Mouse (Mus musculus) limb, embryonic 13.5 days (tissue): ENCODE results near the gene Hlcs. TPM values are rescaled to one million over a fixed set of nuclear protein-coding genes. Genes with fewer than 3 reads are reported as not detected.
A peak's percentile ranks its signal among the peaks of the same experiment; 100 is the strongest.

Experiments used
- ATAC-seq: fragments of 200-750 bp; cut with Nextera tagmentation; 2 replicates; pipeline ENCODE4 v1.8.0; 2017; ENCODE audit warnings: low read depth, moderate number of reproducible peaks, moderate TSS enrichment; ENCODE audit not compliant: low FRiP score
- H3K27ac ChIP-seq: fragments of 300-500 bp; sonication (generic); 2 replicates; pipeline ENCODE4 v1.5.1; 2015; ENCODE audit warnings: inconsistent platforms, mild to moderate bottlenecking, moderate library complexity
- H3K27me3 ChIP-seq: fragments of 300-500 bp; sonication (generic); 2 replicates; pipeline ENCODE4 v1.6.1; 2015; ENCODE audit warnings: mild to moderate bottlenecking, inconsistent platforms
- H3K36me3 ChIP-seq: fragments of 300-500 bp; sonication (generic); 2 replicates; pipeline ENCODE4 v1.6.1; 2015; ENCODE audit warnings: inconsistent platforms, mild to moderate bottlenecking, moderate library complexity
- H3K4me1 ChIP-seq: fragments of 300-500 bp; sonication (generic); 2 replicates; pipeline ENCODE4 v1.6.1; 2015; ENCODE audit warnings: inconsistent platforms
- H3K4me2 ChIP-seq: fragments of 300-500 bp; sonication (generic); replicated peaks from 2 replicates; pipeline ENCODE4 v1.6.1; 2015; ENCODE audit warnings: inconsistent platforms, mild to moderate bottlenecking, moderate library complexity
- H3K4me3 ChIP-seq: fragments of 300-500 bp; sonication (generic); 2 replicates; pipeline ENCODE4 v1.5.1; 2015; ENCODE audit warnings: moderate library complexity, mild to moderate bottlenecking, inconsistent platforms
- H3K9ac ChIP-seq: fragments of 300-500 bp; sonication (generic); 2 replicates; pipeline ENCODE4 v1.6.1; 2015; ENCODE audit warnings: mild to moderate bottlenecking, inconsistent platforms
- H3K9me3 ChIP-seq: fragments of 300-500 bp; sonication (generic); 2 replicates; pipeline ENCODE4 v1.6.1; 2016; ENCODE audit warnings: inconsistent platforms
- WGBS: fragments of 180-500 bp; shearing (Covaris S2); methylation state at CpG from one replicate; pipeline ENCODE4 v1.1.7; 2015; 5-methylcytosine and 5-hydroxymethylcytosine counted together
- polyA plus RNA-seq: library from polyadenylated mRNA; unstranded; fragments of >200 nt; fragmentation: Nextera tagmentation; extraction: Ambion mirVana; gene quantifications from 2 replicates; pipeline ENCODE4 v1.2.1, GENCODE M21; 2015

The Hlcs gene
- polyA plus RNA-seq, 1 experiment from 2014 or later: 8.8 TPM

- peaks cover 14% of the 10 kb centered on the region for H3K27me3 ChIP-seq
- peak overlapping the region; percentile 62 for H3K4me2 ChIP-seq
- no peak overlapping the region; the same call in 1 of the 2 replicates for H3K27ac ChIP-seq
- peak overlapping the region; percentile 28 for H3K4me3 ChIP-seq
- peaks cover 19% of the 10 kb centered on the region for H3K4me1 ChIP-seq
- no peaks in the 10 kb centered on the region for H3K36me3 ChIP-seq
- no peaks in the 10 kb centered on the region for H3K9me3 ChIP-seq
- peak overlapping the region; percentile 50 for H3K9ac ChIP-seq
- peak; percentile 31; the same call in 1 of the 2 replicates for ATAC-seq
- 2% methylated on average over 30 of the region's 30 CpGs for WGBS
Observed at GRCm38 (mm10) chr16:94302274-94303202, 10.8 kb downstream of the Hlcs start.

- Histone ChIP-seq H3K9ac (no peak overlapping the region), H3K36me3 (no peaks in the 10 kb centered on the region), H3K27me3 (peaks cover 15% of the 10 kb centered on the region), H3K4me2 (no peak overlapping the region), H3K27ac (no peak overlapping the region), H3K9me3 (no peaks in the 10 kb centered on the region), H3K4me1 (peaks cover 16% of the 10 kb centered on the region), H3K4me3 (no peak overlapping the region)
- WGBS: 61% methylated on average over 5 of the region's 5 CpGs
- no peak for ATAC-seq
Observed at GRCm38 (mm10) chr16:94301696-94302095, 11.7 kb downstream of the Hlcs start.

GRCm38 (mm10) chr16:94301194-94301593, 12.2 kb downstream of the Hlcs start:
- Histone ChIP-seq H3K4me2 (no peak overlapping the region), H3K36me3 (no peaks in the 10 kb centered on the region), H3K4me3 (no peak overlapping the region), H3K27ac (no peak overlapping the region), H3K9me3 (no peaks in the 10 kb centered on the region), H3K4me1 (peaks cover 16% of the 10 kb centered on the region), H3K9ac (no peak overlapping the region), H3K27me3 (peaks cover 20% of the 10 kb centered on the region)
- ATAC-seq: no peak
- 88% methylated on average over 4 of the region's 4 CpGs for WGBS

GRCm38 (mm10) chr16:94299210-94299609, 14.2 kb downstream of the Hlcs start:
- no peak overlapping the region for H3K9ac ChIP-seq
- 63% methylated on average over 4 of the region's 4 CpGs for WGBS
- H3K27me3 ChIP-seq: peaks cover 21% of the 10 kb centered on the region
- no peak overlapping the region for H3K4me2 ChIP-seq
- no peak overlapping the region for H3K4me3 ChIP-seq
- H3K27ac ChIP-seq: no peak overlapping the region
- H3K4me1 ChIP-seq: peaks cover 16% of the 10 kb centered on the region
- no peaks in the 10 kb centered on the region for H3K36me3 ChIP-seq
- no peaks in the 10 kb centered on the region for H3K9me3 ChIP-seq
- ATAC-seq: no peak

- Histone ChIP-seq H3K4me2 (no peak overlapping the region), H3K9me3 (no peaks in the 10 kb centered on the region), H3K27me3 (peaks cover 10% of the 10 kb centered on the region), H3K4me3 (no peak overlapping the region), H3K9ac (no peak overlapping the region), H3K4me1 (peaks cover 12% of the 10 kb centered on the region), H3K36me3 (no peaks in the 10 kb centered on the region), H3K27ac (no peak overlapping the region)
- ATAC-seq: no peak
- 86% methylated on average over 5 of the region's 5 CpGs for WGBS
Observed at GRCm38 (mm10) chr16:94298081-94298480, 15.3 kb downstream of the Hlcs start.

GRCm38 (mm10) chr16:94291141-94291540, 22.2 kb downstream of the Hlcs start:
- WGBS: 79% methylated on average over 4 of the region's 4 CpGs
- no peak overlapping the region for H3K27ac ChIP-seq
- no peaks in the 10 kb centered on the region for H3K9me3 ChIP-seq
- H3K27me3 ChIP-seq: peaks cover 7% of the 10 kb centered on the region; the same call in 1 of the 2 replicates
- ATAC-seq: no peak
- H3K4me3 ChIP-seq: no peak overlapping the region
- H3K4me2 ChIP-seq: no peak overlapping the region
- no peak overlapping the region for H3K9ac ChIP-seq
- peaks cover 12% of the 10 kb centered on the region for H3K4me1 ChIP-seq
- no peaks in the 10 kb centered on the region for H3K36me3 ChIP-seq

- peaks cover 12% of the 10 kb centered on the region for H3K4me1 ChIP-seq
- H3K27ac ChIP-seq: no peak overlapping the region
- peak; percentile 92 for ATAC-seq
- H3K9me3 ChIP-seq: no peaks in the 10 kb centered on the region
- peaks cover 6% of the 10 kb centered on the region; the same call in 1 of the 2 replicates for H3K27me3 ChIP-seq
- peak overlapping the region; percentile 85 for H3K9ac ChIP-seq
- H3K4me2 ChIP-seq: peak overlapping the region; percentile 99
- no peaks in the 10 kb centered on the region for H3K36me3 ChIP-seq
- H3K4me3 ChIP-seq: peak overlapping the region; percentile 86
- 6% methylated on average over 51 of the region's 52 CpGs for WGBS
Observed at GRCm38 (mm10) chr16:94290073-94290999, 23.0 kb downstream of the Hlcs start.

GRCm38 (mm10) chr16:94289138-94290072, 24.0 kb downstream of the Hlcs start:
- H3K4me3 ChIP-seq: peak overlapping the region; percentile 86
- peaks cover 12% of the 10 kb centered on the region for H3K4me1 ChIP-seq
- no peaks in the 10 kb centered on the region for H3K36me3 ChIP-seq
- WGBS: 11% methylated on average over 39 of the region's 39 CpGs
- H3K4me2 ChIP-seq: peak overlapping the region; percentile 99
- no peak overlapping the region for H3K27ac ChIP-seq
- ATAC-seq: peak; percentile 33
- H3K27me3 ChIP-seq: peaks cover 6% of the 10 kb centered on the region; the same call in 1 of the 2 replicates
- H3K9ac ChIP-seq: peak overlapping the region; percentile 85
- no peaks in the 10 kb centered on the region for H3K9me3 ChIP-seq

GRCm38 (mm10) chr16:94287826-94288225, 25.5 kb downstream of the Hlcs start:
- H3K36me3 ChIP-seq: no peaks in the 10 kb centered on the region
- H3K4me3 ChIP-seq: no peak overlapping the region
- peaks cover 6% of the 10 kb centered on the region; the same call in 1 of the 2 replicates for H3K27me3 ChIP-seq
- no peak overlapping the region for H3K27ac ChIP-seq
- 83% methylated on average over 9 of the region's 9 CpGs for WGBS
- no peak overlapping the region for H3K9ac ChIP-seq
- ATAC-seq: no peak
- peaks cover 12% of the 10 kb centered on the region for H3K4me1 ChIP-seq
- H3K4me2 ChIP-seq: no peak overlapping the region
- H3K9me3 ChIP-seq: no peaks in the 10 kb centered on the region

- H3K27ac ChIP-seq: no peak overlapping the region
- no peak overlapping the region for H3K9ac ChIP-seq
- H3K4me1 ChIP-seq: peaks cover under 1% of the 10 kb centered on the region
- H3K27me3 ChIP-seq: no peaks in the 10 kb centered on the region
- WGBS: 85% methylated on average over 3 of the region's 3 CpGs
- peaks cover 3% of the 10 kb centered on the region; the same call in 1 of the 2 replicates for H3K9me3 ChIP-seq
- H3K36me3 ChIP-seq: peaks cover 10% of the 10 kb centered on the region
- H3K4me2 ChIP-seq: no peak overlapping the region
- ATAC-seq: no peak
- no peak overlapping the region for H3K4me3 ChIP-seq
Observed at GRCm38 (mm10) chr16:94283972-94284371, 29.4 kb downstream of the Hlcs start.

- Histone ChIP-seq H3K9me3 (no peaks in the 10 kb centered on the region), H3K4me1 (peaks cover 9% of the 10 kb centered on the region; the same call in 1 of the 2 replicates), H3K27me3 (peaks cover 9% of the 10 kb centered on the region), H3K9ac (no peak overlapping the region), H3K4me2 (no peak overlapping the region), H3K27ac (no peak overlapping the region), H3K36me3 (0 out of 2 replicates have a peak, but pooled peaks cover 5% of the 10 kb centered on the region), H3K4me3 (no peak overlapping the region)
- 89% methylated on average over 6 of the region's 6 CpGs for WGBS
- ATAC-seq: no peak
Observed at GRCm38 (mm10) chr16:94270826-94271225, 42.5 kb downstream of the Hlcs start.
